Mouse (Mus musculus): Measurements from ENCODE around the gene Rufy3. TPM values are rescaled to one million over a fixed set of nuclear protein-coding genes. Genes with fewer than 3 reads are reported as not detected.

Gene Rufy3
- total RNA-seq, 2 experiments from 2014 or later: 190 to 191 TPM

- no peak for DNase-seq (ENCODE audit: low spot score in 2 of 2)
- intact Hi-C loops (cut with DNase I): loop anchor here (10.0 kb wide), 1 partner anchor 685 kb away; no protein-coding TSS in a partner anchor
These were observed 134.5 kb downstream of the Rufy3 start for GRCm38 (mm10) chr5:88699251-88699913.

Other genes starting within 250 kb of the Rufy3 start
- not detected for gene Prol1, start 247.7 kb upstream of the Rufy3 start, total RNA-seq (2021)
- not detected for gene Amtn, start 188.9 kb upstream of the Rufy3 start, total RNA-seq (2021)
- gene Ambn, start 109.0 kb upstream of the Rufy3 start, total RNA-seq (2021): not detected
- gene Enam, start 77.1 kb upstream of the Rufy3 start, total RNA-seq (2021): not detected
- gene Jchain, start 37.1 kb upstream of the Rufy3 start, total RNA-seq (2021): under 1 TPM; 0.20 to 0.34 TPM
- 10 to 100 TPM; 24.8 to 25.6 TPM for gene Utp3, start 10.6 kb upstream of the Rufy3 start, total RNA-seq (2021)
- 100 to 1,000 TPM in 1 of 2 experiments, 10 to 100 TPM in 1; 94.5 to 106 TPM for gene Grsf1, start 111.1 kb downstream of the Rufy3 start, total RNA-seq (2021)
- 10 to 100 TPM; 30.8 to 32.8 TPM for gene Mob1b, start 155.8 kb downstream of the Rufy3 start, total RNA-seq (2021)
- 10 to 100 TPM; 18.2 to 19.2 TPM for gene Dck, start 200.0 kb downstream of the Rufy3 start, total RNA-seq (2021)